Mouse (Mus musculus) forebrain, postnatal 0 days (tissue): ENCODE results near the gene Cps1. TPM values are rescaled to one million over a fixed set of nuclear protein-coding genes. Genes with fewer than 3 reads are reported as not detected.
A peak's percentile ranks its signal among the peaks of the same experiment; 100 is the strongest.

Experiments used
- ATAC-seq: fragments of 200-750 bp; cut with Nextera tagmentation; 2 replicates; pipeline ENCODE4 v1.8.0; 2017; ENCODE audit warnings: mild to moderate bottlenecking, moderate library complexity
- DNase-seq: peaks from one replicate; pipeline ENCODE4 v3.0.0-alpha.2; 2015
- H3K27ac ChIP-seq: fragments of 300-500 bp; sonication (generic); 2 replicates; pipeline ENCODE4 v1.5.1; 2014; ENCODE audit warnings: low read depth, mild to moderate bottlenecking, antibody characterized with exemption, low read length, moderate library complexity, mixed read lengths
- H3K27me3 ChIP-seq: fragments of 300-500 bp; sonication (generic); 2 replicates; pipeline ENCODE4 v1.6.1; 2014; ENCODE audit warnings: mild to moderate bottlenecking, low read length, mixed read lengths; ENCODE audit not compliant: insufficient read depth
- H3K36me3 ChIP-seq: fragments of 300-500 bp; sonication (generic); 2 replicates; pipeline ENCODE4 v1.6.1; 2014; ENCODE audit warnings: mild to moderate bottlenecking, moderate library complexity; ENCODE audit not compliant: insufficient read depth
- H3K4me1 ChIP-seq: fragments of 300-500 bp; sonication (generic); 2 replicates; pipeline ENCODE4 v1.6.1; 2014; ENCODE audit warnings: antibody characterized with exemption; ENCODE audit not compliant: insufficient read depth
- H3K4me2 ChIP-seq: fragments of 300-500 bp; sonication (generic); 2 replicates; pipeline ENCODE4 v1.6.1; 2014; ENCODE audit warnings: low read depth, mild to moderate bottlenecking, moderate library complexity
- H3K4me3 ChIP-seq: fragments of 300-500 bp; sonication (generic); 2 replicates; pipeline ENCODE4 v1.5.1; 2014; ENCODE audit warnings: low read depth, low read length, mixed read lengths
- H3K9ac ChIP-seq: fragments of 300-500 bp; sonication (generic); 2 replicates; pipeline ENCODE4 v1.6.1; 2014; ENCODE audit warnings: mild to moderate bottlenecking
- H3K9me3 ChIP-seq: fragments of 300-500 bp; sonication (generic); 2 replicates; pipeline ENCODE4 v1.6.1; 2016; ENCODE audit warnings: low read length
- CTCF ChIP-seq: sonication (generic); IDR thresholded peaks from 2 replicates; pipeline ENCODE4 v1.5.1; 2016; ENCODE audit warnings: antibody characterized with exemption, control low read depth, low read depth
- WGBS: fragments of 180-500 bp; shearing (Covaris S2); extraction: QIAGEN DNeasy Blood & Tissue Kit; methylation state at CpG from one replicate; pipeline ENCODE4 v1.1.7; 2014; 5-methylcytosine and 5-hydroxymethylcytosine counted together
- polyA plus RNA-seq: library from polyadenylated mRNA; unstranded; fragments of >200 nt; fragmentation: Nextera tagmentation; extraction: Ambion mirVana; gene quantifications from 2 replicates; pipeline ENCODE4 v1.2.1, GENCODE M21; 2015
- total RNA-seq: library from RNA; depleted of rRNA; stranded (reverse); fragments of >200 nt; gene quantifications from 2 replicates; pipeline ENCODE4 v1.2.3, GENCODE M21; 2014

Cps1 gene
- total and polyA plus RNA-seq, 2 experiments from 2014 or later = 0.14 to 0.17 TPM

- TF ChIP-seq CTCF = no peak
- no peaks in the 10 kb centered on the region for H3K36me3 ChIP-seq
- H3K27me3 ChIP-seq = no peaks in the 10 kb centered on the region
- DNase-seq (no peak), ATAC-seq (no peak)
- WGBS = 92% methylated on average over 3 of the region's 3 CpGs
- no peaks in the 10 kb centered on the region for H3K4me1 ChIP-seq
- no peak overlapping the region for H3K9ac ChIP-seq
- H3K9me3 ChIP-seq = no peaks in the 10 kb centered on the region
- no peak overlapping the region for H3K27ac ChIP-seq
- H3K4me3 ChIP-seq = no peak overlapping the region
- no peak overlapping the region for H3K4me2 ChIP-seq
Measured at GRCm38 (mm10) chr1:67111621-67112298, 11.1 kb upstream of the Cps1 start.

GRCm38 (mm10) chr1:67113343-67114030, 9.3 kb upstream of the Cps1 start:
- H3K27me3 ChIP-seq = no peaks in the 10 kb centered on the region
- no peaks in the 10 kb centered on the region for H3K4me1 ChIP-seq
- ATAC-seq (no peak), DNase-seq (no peak)
- no peak for TF ChIP-seq CTCF
- no peak overlapping the region for H3K4me3 ChIP-seq
- no peaks in the 10 kb centered on the region for H3K36me3 ChIP-seq
- H3K27ac ChIP-seq = no peak overlapping the region
- WGBS = 67% methylated on average over 7 of the region's 7 CpGs
- H3K4me2 ChIP-seq = no peak overlapping the region
- H3K9me3 ChIP-seq = no peaks in the 10 kb centered on the region
- H3K9ac ChIP-seq = no peak overlapping the region

GRCm38 (mm10) chr1:67116571-67116970, 6.3 kb upstream of the Cps1 start:
- no peak for ATAC-seq
- Histone ChIP-seq H3K36me3 (no peaks in the 10 kb centered on the region), H3K9me3 (no peaks in the 10 kb centered on the region), H3K4me1 (no peaks in the 10 kb centered on the region), H3K4me3 (no peak overlapping the region), H3K27me3 (no peaks in the 10 kb centered on the region), H3K27ac (no peak overlapping the region), H3K9ac (no peak overlapping the region), H3K4me2 (no peak overlapping the region)
- no peak for TF ChIP-seq CTCF
- WGBS = 88% methylated on average over 8 of the region's 8 CpGs
- DNase-seq = no peak

GRCm38 (mm10) chr1:67117778-67118177, 5.0 kb upstream of the Cps1 start:
- Histone ChIP-seq H3K4me3 (no peak overlapping the region), H3K4me2 (no peak overlapping the region), H3K36me3 (no peaks in the 10 kb centered on the region), H3K27ac (no peak overlapping the region), H3K27me3 (no peaks in the 10 kb centered on the region), H3K9me3 (no peaks in the 10 kb centered on the region), H3K4me1 (no peaks in the 10 kb centered on the region), H3K9ac (no peak overlapping the region)
- TF ChIP-seq CTCF = no peak
- ATAC-seq (no peak), DNase-seq (no peak)
- 90% methylated on average over 6 of the region's 6 CpGs for WGBS

GRCm38 (mm10) chr1:67125433-67125832, 2.6 kb downstream of the Cps1 start:
- no peaks in the 10 kb centered on the region for H3K27me3 ChIP-seq
- H3K9ac ChIP-seq = no peak overlapping the region

GRCm38 (mm10) chr1:67143939-67144338, 21.1 kb downstream of the Cps1 start:
- peak; percentile 76 for TF ChIP-seq CTCF
- 9% methylated on average over 8 of the region's 8 CpGs for WGBS
- DNase-seq (peak; percentile 75), ATAC-seq (no peak; the same call in 1 of the 2 replicates)
- H3K4me3 ChIP-seq = no peak overlapping the region
- H3K4me1 ChIP-seq = no peaks in the 10 kb centered on the region
- no peaks in the 10 kb centered on the region for H3K9me3 ChIP-seq
- no peak overlapping the region for H3K9ac ChIP-seq
- H3K36me3 ChIP-seq = no peaks in the 10 kb centered on the region
- no peak overlapping the region for H3K27ac ChIP-seq
- H3K27me3 ChIP-seq = no peaks in the 10 kb centered on the region
- H3K4me2 ChIP-seq = 0 out of 2 replicates have a peak overlapping the region, but pooled peaks have one; percentile 21

More at GRCm38 (mm10) chr1:67125433-67125832, 2.6 kb downstream of the Cps1 start:
- no peak for TF ChIP-seq CTCF
- Histone ChIP-seq H3K27ac (no peak overlapping the region), H3K4me2 (no peak overlapping the region), H3K36me3 (no peaks in the 10 kb centered on the region), H3K9me3 (no peaks in the 10 kb centered on the region), H3K4me3 (no peak overlapping the region), H3K4me1 (no peaks in the 10 kb centered on the region)
- no peak for ATAC-seq
- WGBS = 89% methylated on average over 2 of the region's 2 CpGs
- no peak for DNase-seq

- no peak for DNase-seq
- Histone ChIP-seq H3K9ac (no peak overlapping the region), H3K9me3 (0 out of 2 replicates have a peak, but pooled peaks cover 3% of the 10 kb centered on the region), H3K36me3 (no peaks in the 10 kb centered on the region), H3K27me3 (no peaks in the 10 kb centered on the region), H3K4me2 (no peak overlapping the region), H3K4me1 (no peaks in the 10 kb centered on the region), H3K4me3 (no peak overlapping the region), H3K27ac (no peak overlapping the region)
- TF ChIP-seq CTCF = no peak
- no peak for ATAC-seq
- 62% methylated on average over 3 of the region's 3 CpGs for WGBS
Measured at GRCm38 (mm10) chr1:67151246-67151645, 28.4 kb downstream of the Cps1 start.
